Mouse (Mus musculus): ENCODE data around the gene Lhpp. TPM values are rescaled to one million over a fixed set of nuclear protein-coding genes. Genes with fewer than 3 reads are reported as not detected.
"Not testable (repeated sequence)": the region's sequence is repeated elsewhere in the genome, so short reads cannot be mapped to it uniquely, and the experiment has no call there.

The Lhpp gene
- polyA plus RNA-seq, 1 experiment from 2014 or later = 23.6 TPM

GRCm38 (mm10) chr7:132654412-132654811 is 44.0 kb downstream of the Lhpp start:
- H3K4me3 ChIP-seq = no peak overlapping the region
- H3K36me3 ChIP-seq = no peaks in the 10 kb centered on the region
- H3K27me3 ChIP-seq (replicated peaks) = no peaks in the 10 kb centered on the region
- H3K9me3 ChIP-seq (replicated peaks) = no peaks in the 10 kb centered on the region
- 54% methylated on average over 3 of the region's 3 CpGs for WGBS
- H3K4me2 ChIP-seq = no peak overlapping the region
- no peak for ATAC-seq (ENCODE audit: insufficient number of reproducible peaks, low FRiP score)
- H3K4me1 ChIP-seq (replicated peaks) = peaks cover 35% of the 10 kb centered on the region
- H3K27ac ChIP-seq (ENCODE audit: poor library complexity, severe bottlenecking) = peak overlapping the region; percentile 24
- H3K9ac ChIP-seq = peak overlapping the region; percentile 52

- H3K27me3 ChIP-seq (replicated peaks) = no peaks in the 10 kb centered on the region
- no peak overlapping the region for H3K9ac ChIP-seq
- no peak overlapping the region for H3K27ac ChIP-seq (ENCODE audit: poor library complexity, severe bottlenecking)
- H3K4me1 ChIP-seq (replicated peaks) = peaks cover 52% of the 10 kb centered on the region
- peak; percentile 49; the same call in 1 of the 2 replicates for ATAC-seq (ENCODE audit: insufficient number of reproducible peaks, low FRiP score)
- no peaks in the 10 kb centered on the region for H3K9me3 ChIP-seq (replicated peaks)
- no peaks in the 10 kb centered on the region for H3K36me3 ChIP-seq
- H3K4me3 ChIP-seq = no peak overlapping the region
- no peak overlapping the region for H3K4me2 ChIP-seq
- 24% methylated on average over 9 of the region's 9 CpGs for WGBS
Observed at GRCm38 (mm10) chr7:132656075-132656474, 45.6 kb downstream of the Lhpp start.

GRCm38 (mm10) chr7:132656548-132656947 is 46.1 kb downstream of the Lhpp start:
- H3K4me1 ChIP-seq (replicated peaks) = peaks cover 56% of the 10 kb centered on the region
- H3K27ac ChIP-seq (ENCODE audit: poor library complexity, severe bottlenecking) = no peak overlapping the region
- H3K9ac ChIP-seq = no peak overlapping the region
- H3K4me3 ChIP-seq = no peak overlapping the region
- no peak overlapping the region for H3K4me2 ChIP-seq
- WGBS = 5% methylated on average over 3 of the region's 3 CpGs
- ATAC-seq (ENCODE audit: insufficient number of reproducible peaks, low FRiP score) = peak; percentile 13; the same call in 1 of the 2 replicates
- H3K27me3 ChIP-seq (replicated peaks) = no peaks in the 10 kb centered on the region
- H3K36me3 ChIP-seq = no peaks in the 10 kb centered on the region
- no peaks in the 10 kb centered on the region for H3K9me3 ChIP-seq (replicated peaks)

- H3K27me3 ChIP-seq (replicated peaks) = no peaks in the 10 kb centered on the region
- ATAC-seq (ENCODE audit: insufficient number of reproducible peaks, low FRiP score) = no peak
- H3K4me3 ChIP-seq = no peak overlapping the region
- no peaks in the 10 kb centered on the region for H3K36me3 ChIP-seq
- H3K9me3 ChIP-seq (replicated peaks) = no peaks in the 10 kb centered on the region
- H3K4me1 ChIP-seq (replicated peaks) = peaks cover 66% of the 10 kb centered on the region
- H3K9ac ChIP-seq = 0 out of 2 replicates have a peak overlapping the region, but pooled peaks have one; percentile 5
- peak overlapping the region; percentile 20; the same call in 1 of the 2 replicates for H3K4me2 ChIP-seq
- WGBS = 50% methylated on average over 14 of the region's 14 CpGs
- H3K27ac ChIP-seq (ENCODE audit: poor library complexity, severe bottlenecking) = peak overlapping the region; percentile 43; the same call in 1 of the 2 replicates
Observed at GRCm38 (mm10) chr7:132657371-132658057, 47.1 kb downstream of the Lhpp start.

- peaks cover 71% of the 10 kb centered on the region for H3K4me1 ChIP-seq (replicated peaks)
Observed at GRCm38 (mm10) chr7:132658058-132658450, 47.6 kb downstream of the Lhpp start.

GRCm38 (mm10) chr7:132658688-132659087 is 48.2 kb downstream of the Lhpp start:
- Histone ChIP-seq H3K4me3 (no peak overlapping the region), H3K9ac (0 out of 2 replicates have a peak overlapping the region, but pooled peaks have one; percentile 5), H3K4me1 (replicated peaks) (peaks cover 73% of the 10 kb centered on the region), H3K36me3 (no peaks in the 10 kb centered on the region), H3K27ac (ENCODE audit: poor library complexity, severe bottlenecking) (peak overlapping the region; percentile 43), H3K9me3 (replicated peaks) (no peaks in the 10 kb centered on the region), H3K27me3 (replicated peaks) (no peaks in the 10 kb centered on the region), H3K4me2 (no peak overlapping the region)
- no peak for ATAC-seq (ENCODE audit: insufficient number of reproducible peaks, low FRiP score)
- 83% methylated on average over 5 of the region's 5 CpGs for WGBS

More at GRCm38 (mm10) chr7:132658058-132658450, 47.6 kb downstream of the Lhpp start:
- ATAC-seq (ENCODE audit: insufficient number of reproducible peaks, low FRiP score) = no peak
- Histone ChIP-seq H3K9ac (0 out of 2 replicates have a peak overlapping the region, but pooled peaks have one; percentile 5), H3K36me3 (no peaks in the 10 kb centered on the region), H3K27ac (ENCODE audit: poor library complexity, severe bottlenecking) (peak overlapping the region; percentile 43; the same call in 1 of the 2 replicates), H3K4me2 (peak overlapping the region; percentile 20; the same call in 1 of the 2 replicates), H3K9me3 (replicated peaks) (no peaks in the 10 kb centered on the region), H3K27me3 (replicated peaks) (no peaks in the 10 kb centered on the region), H3K4me3 (no peak overlapping the region)
- 11% methylated on average over 9 of the region's 9 CpGs for WGBS

GRCm38 (mm10) chr7:132659633-132660032 is 49.2 kb downstream of the Lhpp start:
- Histone ChIP-seq H3K4me3 (no peak overlapping the region), H3K9me3 (replicated peaks) (no peaks in the 10 kb centered on the region), H3K27ac (ENCODE audit: poor library complexity, severe bottlenecking) (0 out of 2 replicates have a peak overlapping the region, but pooled peaks have one; percentile 26), H3K27me3 (replicated peaks) (no peaks in the 10 kb centered on the region), H3K9ac (no peak overlapping the region), H3K4me2 (no peak overlapping the region), H3K4me1 (replicated peaks) (peaks cover 66% of the 10 kb centered on the region), H3K36me3 (no peaks in the 10 kb centered on the region)
- WGBS = 49% methylated on average over 7 of the region's 7 CpGs
- ATAC-seq (ENCODE audit: insufficient number of reproducible peaks, low FRiP score) = no peak

GRCm38 (mm10) chr7:132662831-132663230 is 52.4 kb downstream of the Lhpp start:
- not testable (repeated sequence) for H3K36me3 ChIP-seq; H3K9ac ChIP-seq; H3K4me3 ChIP-seq; H3K27ac ChIP-seq (ENCODE audit: poor library complexity, severe bottlenecking); H3K27me3 ChIP-seq (replicated peaks); H3K9me3 ChIP-seq (replicated peaks); ATAC-seq (ENCODE audit: insufficient number of reproducible peaks, low FRiP score); H3K4me2 ChIP-seq
- peaks cover 53% of the 10 kb centered on the region for H3K4me1 ChIP-seq (replicated peaks)
- WGBS = 67% methylated on average over 6 of the region's 6 CpGs

- no peak overlapping the region for H3K27ac ChIP-seq (ENCODE audit: poor library complexity, severe bottlenecking)
- no peak for ATAC-seq (ENCODE audit: insufficient number of reproducible peaks, low FRiP score)
- H3K36me3 ChIP-seq = no peaks in the 10 kb centered on the region
- no peaks in the 10 kb centered on the region for H3K9me3 ChIP-seq (replicated peaks)
- H3K9ac ChIP-seq = no peak overlapping the region
- WGBS = 82% methylated on average over 6 of the region's 6 CpGs
- H3K4me3 ChIP-seq = no peak overlapping the region
- H3K4me1 ChIP-seq (replicated peaks) = peaks cover 34% of the 10 kb centered on the region
- no peaks in the 10 kb centered on the region for H3K27me3 ChIP-seq (replicated peaks)
- no peak overlapping the region for H3K4me2 ChIP-seq
Observed at GRCm38 (mm10) chr7:132664815-132665214, 54.4 kb downstream of the Lhpp start.

GRCm38 (mm10) chr7:132665664-132666382 is 55.4 kb downstream of the Lhpp start:
- ATAC-seq (ENCODE audit: insufficient number of reproducible peaks, low FRiP score) = no peak
- Histone ChIP-seq H3K9ac (no peak overlapping the region), H3K27ac (ENCODE audit: poor library complexity, severe bottlenecking) (no peak overlapping the region), H3K36me3 (no peaks in the 10 kb centered on the region), H3K27me3 (replicated peaks) (no peaks in the 10 kb centered on the region), H3K4me1 (replicated peaks) (peaks cover 24% of the 10 kb centered on the region), H3K4me2 (no peak overlapping the region), H3K4me3 (no peak overlapping the region), H3K9me3 (replicated peaks) (no peaks in the 10 kb centered on the region)
- WGBS = 56% methylated on average over 8 of the region's 8 CpGs

GRCm38 (mm10) chr7:132666516-132666915 is 56.1 kb downstream of the Lhpp start:
- no peak overlapping the region for H3K4me3 ChIP-seq
- H3K4me2 ChIP-seq = no peak overlapping the region
- no peak for ATAC-seq (ENCODE audit: insufficient number of reproducible peaks, low FRiP score)
- WGBS = 80% methylated on average over 4 of the region's 4 CpGs
- H3K36me3 ChIP-seq = no peaks in the 10 kb centered on the region
- H3K9ac ChIP-seq = no peak overlapping the region
- no peaks in the 10 kb centered on the region for H3K27me3 ChIP-seq (replicated peaks)
- no peak overlapping the region for H3K27ac ChIP-seq (ENCODE audit: poor library complexity, severe bottlenecking)
- H3K4me1 ChIP-seq (replicated peaks) = peaks cover 17% of the 10 kb centered on the region
- no peaks in the 10 kb centered on the region for H3K9me3 ChIP-seq (replicated peaks)

Measured in heart, embryonic 12.5 days (tissue).